Comparison of ENCODE assay signal across 20 mouse cellular contexts in genomic region chr2:18671041-18671440, GRCm38 (mm10). TPM values are rescaled to one million over a fixed set of nuclear protein-coding genes. Genes with fewer than 3 reads are reported as not detected.
DNase-seq lines count a peak whose midpoint lies in the region; ATAC-seq and TF ChIP-seq lines count a peak whose summit lies in the region.
"Had no signal": no experiment of that assay in that cellular context is flagged by ENCODE, and none has a peak within 500 bp of the region (broad histone marks: within the 10 kb centered on the region; RNA-seq: fewer than 3 reads in every experiment).

No protein-coding gene starts in this region.

- TF ChIP-seq POLR2A in brain, embryonic 14.5 days (IDR thresholded peaks at IDR 0.05; ENCODE audit: borderline replicate concordance, extremely low read depth, insufficient read depth, insufficient read length, poor library complexity, severe bottlenecking): no peak
- TF ChIP-seq POLR2A in myocyte (IDR thresholded peaks at IDR 0.05; ENCODE audit: insufficient read length, low read depth): no peak

- no peak for ATAC-seq in forebrain, embryonic 13.5 days
- ATAC-seq in forebrain, postnatal 0 days: no peak
- ATAC-seq in hindbrain, embryonic 15.5 days (ENCODE audit: low FRiP score, low read depth): no peak
- no peak for ATAC-seq in hindbrain, embryonic 16.5 days

- no peak for TF ChIP-seq CTCF in forebrain, postnatal 0 days (IDR thresholded peaks at IDR 0.05; ENCODE audit: low read depth)
- no peak for TF ChIP-seq CTCF in brain, embryonic 14.5 days (IDR thresholded peaks at IDR 0.05; ENCODE audit: borderline replicate concordance, extremely low read depth, insufficient read depth, insufficient read length)

- H3ac ChIP-seq in myocyte (ENCODE audit: control insufficient read depth, insufficient read length): no peak overlapping the region

- no peak overlapping the region for H3K4me3 ChIP-seq in forebrain, embryonic 13.5 days
- no peak overlapping the region for H3K4me3 ChIP-seq in forebrain, postnatal 0 days (ENCODE audit: low read depth, low read length)
- H3K4me3 ChIP-seq in hindbrain, embryonic 15.5 days: no peak overlapping the region
- H3K4me3 ChIP-seq in hindbrain, embryonic 16.5 days (ENCODE audit: low read length): no peak overlapping the region
- peak overlapping the region; percentile 78 for H3K4me3 ChIP-seq in myocyte

- H3K36me3 ChIP-seq in forebrain, embryonic 13.5 days (ENCODE audit: poor library complexity, severe bottlenecking): no peaks in the 10 kb centered on the region
- no peaks in the 10 kb centered on the region for H3K36me3 ChIP-seq in forebrain, postnatal 0 days (ENCODE audit: insufficient read depth)
- H3K36me3 ChIP-seq in hindbrain, embryonic 15.5 days: no peaks in the 10 kb centered on the region
- H3K36me3 ChIP-seq in hindbrain, embryonic 16.5 days (ENCODE audit: control insufficient read depth, insufficient read depth, low read length): no peaks in the 10 kb centered on the region
- no peaks in the 10 kb centered on the region for H3K36me3 ChIP-seq in myocyte (ENCODE audit: control insufficient read depth, insufficient read depth)
- H3K36me3 ChIP-seq: midbrain, embryonic 12.5 days had no signal

- no peak overlapping the region for H3K9ac ChIP-seq in forebrain, embryonic 13.5 days
- H3K9ac ChIP-seq in forebrain, postnatal 0 days: no peak overlapping the region
- no peak overlapping the region for H3K9ac ChIP-seq in hindbrain, embryonic 15.5 days
- H3K9ac ChIP-seq in hindbrain, embryonic 16.5 days (ENCODE audit: low read depth, low read length): no peak overlapping the region

- 2% methylated on average over 6 of the region's 6 CpGs for WGBS in forebrain, embryonic 13.5 days
- WGBS in forebrain, postnatal 0 days: 17% methylated on average over 6 of the region's 6 CpGs
- 9% methylated on average over 6 of the region's 6 CpGs for WGBS in hindbrain, embryonic 15.5 days
- WGBS in hindbrain, embryonic 16.5 days: 12% methylated on average over 6 of the region's 6 CpGs

- no peak overlapping the region for H3K27ac ChIP-seq in forebrain, embryonic 13.5 days
- H3K27ac ChIP-seq in forebrain, postnatal 0 days (ENCODE audit: low read depth, low read length): no peak overlapping the region
- no peak overlapping the region for H3K27ac ChIP-seq in hindbrain, embryonic 15.5 days (replicated peaks)
- no peak overlapping the region for H3K27ac ChIP-seq in hindbrain, embryonic 16.5 days (ENCODE audit: low read depth, low read length)

- no peaks in the 10 kb centered on the region for H3K9me3 ChIP-seq in forebrain, embryonic 13.5 days (replicated peaks)
- no peaks in the 10 kb centered on the region for H3K9me3 ChIP-seq in forebrain, postnatal 0 days (ENCODE audit: low read length)
- H3K9me3 ChIP-seq in hindbrain, embryonic 15.5 days: no peaks in the 10 kb centered on the region
- no peaks in the 10 kb centered on the region for H3K9me3 ChIP-seq in hindbrain, embryonic 16.5 days (ENCODE audit: control insufficient read depth, low read length)
- H3K9me3 ChIP-seq: midbrain, embryonic 12.5 days had no signal

- H3K4me2 ChIP-seq in forebrain, embryonic 13.5 days: peak overlapping the region; percentile 25; the same call in 1 of the 2 replicates
- no peak overlapping the region for H3K4me2 ChIP-seq in forebrain, postnatal 0 days (ENCODE audit: low read depth)
- peak overlapping the region; percentile 20 for H3K4me2 ChIP-seq in hindbrain, embryonic 15.5 days
- H3K4me2 ChIP-seq in hindbrain, embryonic 16.5 days (ENCODE audit: low read length): no peak overlapping the region
- no peak overlapping the region for H3K4me2 ChIP-seq in myocyte (ENCODE audit: low read depth)

- peaks cover 16% of the 10 kb centered on the region for H3K27me3 ChIP-seq in forebrain, embryonic 13.5 days
- H3K27me3 ChIP-seq in forebrain, postnatal 0 days (ENCODE audit: insufficient read depth, low read length): no peaks in the 10 kb centered on the region
- 0 out of 2 replicates have a peak, but pooled peaks cover 6% of the 10 kb centered on the region for H3K27me3 ChIP-seq in hindbrain, embryonic 15.5 days
- no peaks in the 10 kb centered on the region for H3K27me3 ChIP-seq in hindbrain, embryonic 16.5 days (replicated peaks; ENCODE audit: control insufficient read depth, insufficient read depth, low read length)
- no peaks in the 10 kb centered on the region for H3K27me3 ChIP-seq in myocyte (ENCODE audit: control insufficient read depth, insufficient read depth, insufficient read length)

- no peak for DNase-seq in forebrain, postnatal 0 days
- DNase-seq in brain, embryonic 14.5 days (ENCODE audit: low read depth): peak; percentile 78
- DNase-seq in thymus, postnatal 14 days: no peak
- DNase-seq: adrenal gland, postnatal 10 days; B cell, adult 2 months; cerebellum, adult 2 months; gastrocnemius, postnatal 36 days; heart, postnatal 36 days; left cerebral cortex, postnatal 4 days; lung, adult 18-20 months; lung, postnatal 4 days; right cerebral cortex, postnatal 25 days; thymus, postnatal 36 days had no signal

- H3K4me1 ChIP-seq in forebrain, embryonic 13.5 days: peaks cover 23% of the 10 kb centered on the region
- H3K4me1 ChIP-seq in forebrain, postnatal 0 days (ENCODE audit: insufficient read depth): 0 out of 2 replicates have a peak, but pooled peaks cover 6% of the 10 kb centered on the region
- peaks cover 23% of the 10 kb centered on the region for H3K4me1 ChIP-seq in hindbrain, embryonic 15.5 days (replicated peaks)
- H3K4me1 ChIP-seq in hindbrain, embryonic 16.5 days (ENCODE audit: control insufficient read depth, insufficient read depth, low read depth, low read length): peaks cover 6% of the 10 kb centered on the region

- H3K79me2 ChIP-seq in myocyte (ENCODE audit: control insufficient read depth, insufficient read depth): peaks cover 14% of the 10 kb centered on the region

TF ChIP-seq in myocyte, 11 proteins besides CTCF, POLR2A, EP300 and RAD21:
- no peak for TF ChIP-seq POLR2AphosphoS2 (IDR thresholded peaks at IDR 0.05; ENCODE audit: insufficient read length, low read depth)
- TF ChIP-seq CEBPB (IDR thresholded peaks at IDR 0.05; ENCODE audit: insufficient read depth, poor library complexity, severe bottlenecking): no peak
- TF ChIP-seq REST (IDR thresholded peaks at IDR 0.05; ENCODE audit: insufficient read depth, insufficient read length): no peak
- TF ChIP-seq SRF (IDR thresholded peaks at IDR 0.05; ENCODE audit: control insufficient read depth, insufficient read length, low read depth): no peak
- no peak for TF ChIP-seq TCF12 (IDR thresholded peaks at IDR 0.05; ENCODE audit: insufficient read depth, poor library complexity, severe bottlenecking)
- TF ChIP-seq MYOD1 (IDR thresholded peaks at IDR 0.05; ENCODE audit: control insufficient read depth in 1 of 3, insufficient read length in 2 of 3, low read depth in 2 of 3): no peak
- TF ChIP-seq MAX (IDR thresholded peaks at IDR 0.05; ENCODE audit: low read depth): no peak

RNA-seq across cellular contexts. Expression of gene Commd3, which starts 1.1 kb away (rescaled TPM):
- 211 and 226 TPM in 2 replicates for polyA plus RNA-seq in forebrain, embryonic 13.5 days (2015; fragmentation: Nextera tagmentation; extraction: Ambion mirVana)
- 164 and 184 TPM in 2 replicates for total RNA-seq in forebrain, postnatal 0 days (2014; rRNA removed)
- polyA plus RNA-seq in forebrain, postnatal 0 days (2015; fragmentation: Nextera tagmentation; extraction: Ambion mirVana): 256 and 334 TPM in 2 replicates
- polyA plus RNA-seq in hindbrain, embryonic 15.5 days (2015; fragmentation: Nextera tagmentation; extraction: Ambion mirVana): 174 and 175 TPM in 2 replicates
- 177 and 182 TPM in 2 replicates for polyA plus RNA-seq in hindbrain, embryonic 16.5 days (2015; fragmentation: Nextera tagmentation; extraction: Ambion mirVana)
- 114 and 143 TPM in 2 replicates for polyA plus RNA-seq in brain, embryonic 14.5 days (2012; rRNA removed)
- 121 TPM for polyA plus RNA-seq in myocyte (2012; fragmentation: generic; extraction: Trizol)

RNA-seq across cellular contexts. Expression of gene Bmi1, which starts 5.8 kb away (rescaled TPM):
- polyA plus RNA-seq in forebrain, embryonic 13.5 days (2015; fragmentation: Nextera tagmentation; extraction: Ambion mirVana): 34.4 and 35.5 TPM in 2 replicates
- total RNA-seq in forebrain, postnatal 0 days (2014; rRNA removed): 92.2 and 94.7 TPM in 2 replicates
- polyA plus RNA-seq in forebrain, postnatal 0 days (2015; fragmentation: Nextera tagmentation; extraction: Ambion mirVana): 17.4 and 21.4 TPM in 2 replicates
- 17.8 and 21.1 TPM in 2 replicates for polyA plus RNA-seq in hindbrain, embryonic 15.5 days (2015; fragmentation: Nextera tagmentation; extraction: Ambion mirVana)
- 14.0 and 15.6 TPM in 2 replicates for polyA plus RNA-seq in hindbrain, embryonic 16.5 days (2015; fragmentation: Nextera tagmentation; extraction: Ambion mirVana)
- 75.4 and 93.2 TPM in 2 replicates for polyA plus RNA-seq in brain, embryonic 14.5 days (2012; rRNA removed)
- 15.6 TPM for polyA plus RNA-seq in myocyte (2012; fragmentation: generic; extraction: Trizol)

RNA-seq across cellular contexts. Expression of gene Spag6, which starts 22.8 kb away (rescaled TPM):
- 0.20 and 0.32 TPM in 2 replicates for polyA plus RNA-seq in forebrain, embryonic 13.5 days (2015; fragmentation: Nextera tagmentation; extraction: Ambion mirVana)
- total RNA-seq in forebrain, postnatal 0 days (2014; rRNA removed): not detected in 2 replicates
- 0.06 and 0.21 TPM in 2 replicates for polyA plus RNA-seq in forebrain, postnatal 0 days (2015; fragmentation: Nextera tagmentation; extraction: Ambion mirVana)
- 0.06 and 0.21 TPM in 2 replicates for polyA plus RNA-seq in hindbrain, embryonic 15.5 days (2015; fragmentation: Nextera tagmentation; extraction: Ambion mirVana)
- polyA plus RNA-seq in hindbrain, embryonic 16.5 days (2015; fragmentation: Nextera tagmentation; extraction: Ambion mirVana): 0.06 and 0.14 TPM in 2 replicates
- polyA plus RNA-seq in brain, embryonic 14.5 days (2012; rRNA removed): 0.06 and 0.12 TPM in 2 replicates
- polyA plus RNA-seq in myocyte (2012; fragmentation: generic; extraction: Trizol): 0.62 TPM
- total RNA-seq: liver, adult 2 months had no signal
- polyA plus RNA-seq: heart, embryonic 11.5 days; liver, adult 2 months had no signal

Comparison
In these comparisons a context has a peak if more than half of its experiments do, and no peak if none do; other contexts are left out.
1. H3K4me2 ChIP-seq: peak in forebrain, embryonic 13.5 days (single experiment) and hindbrain, embryonic 15.5 days (single experiment); none in forebrain, postnatal 0 days (single experiment), hindbrain, embryonic 16.5 days (single experiment) and myocyte (single experiment).